Mouse (Mus musculus): ENCODE data around the gene Tceanc2.
A peak's percentile ranks its signal among the peaks of the same experiment; 100 is the strongest.

Tceanc2 gene

GRCm38 (mm10) chr4:107178830-107179490, at the start of gene Tceanc2:
Gene Tceanc2 (minus strand): TSS chr4:107179116.
- DNase-seq (ENCODE audit: extremely low read depth, insufficient read length, low spot score), result peak; percentile 70

DNA sequence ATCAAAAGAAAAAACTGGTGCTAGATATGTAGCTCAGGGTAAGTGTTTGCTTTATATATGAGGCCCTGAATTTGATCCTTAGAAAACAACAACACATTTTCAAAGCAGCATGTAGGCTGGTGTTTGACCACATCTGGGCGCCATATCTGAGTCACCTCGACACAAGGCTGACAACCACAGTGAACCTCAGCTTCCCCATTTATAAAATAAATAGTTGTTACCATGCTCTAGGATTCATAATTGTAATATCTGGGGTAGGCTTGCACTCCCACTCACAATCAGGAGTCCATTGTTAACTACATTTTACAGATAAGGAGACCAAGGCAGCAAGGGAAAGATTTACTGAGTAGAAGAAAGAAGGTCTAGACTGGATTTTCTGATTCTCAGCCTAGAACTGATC, 47.4 kb upstream of the Tceanc2 start:
- no peak for DNase-seq (ENCODE audit: extremely low read depth, insufficient read length, low spot score)

GRCm38 (mm10) chr4:107223225-107224204, 44.6 kb upstream of the Tceanc2 start:
- peak; percentile 64 for DNase-seq (ENCODE audit: extremely low read depth, insufficient read length, low spot score)

DNA sequence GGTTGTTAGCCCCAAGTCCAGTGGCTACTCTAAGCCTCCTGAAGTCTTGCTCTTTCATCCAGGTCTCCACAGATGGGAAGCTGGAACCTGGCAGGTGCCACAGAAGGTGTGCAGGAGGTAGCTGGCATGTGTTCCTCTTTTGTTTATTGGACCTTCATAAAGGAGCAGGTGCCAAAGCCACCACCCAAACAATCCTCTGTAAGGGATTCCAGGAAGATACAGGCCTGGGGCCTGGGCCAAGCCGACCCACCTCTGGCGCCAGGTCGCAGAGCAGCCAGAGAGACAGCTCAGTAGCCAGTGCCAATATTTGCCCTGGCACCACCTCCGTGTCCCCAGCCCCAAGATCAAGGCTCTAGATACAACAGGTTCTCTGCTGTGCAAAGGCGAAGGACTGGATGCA, 42.6 kb upstream of the Tceanc2 start:
- no peak for DNase-seq (ENCODE audit: extremely low read depth, insufficient read length, low spot score)

DNA sequence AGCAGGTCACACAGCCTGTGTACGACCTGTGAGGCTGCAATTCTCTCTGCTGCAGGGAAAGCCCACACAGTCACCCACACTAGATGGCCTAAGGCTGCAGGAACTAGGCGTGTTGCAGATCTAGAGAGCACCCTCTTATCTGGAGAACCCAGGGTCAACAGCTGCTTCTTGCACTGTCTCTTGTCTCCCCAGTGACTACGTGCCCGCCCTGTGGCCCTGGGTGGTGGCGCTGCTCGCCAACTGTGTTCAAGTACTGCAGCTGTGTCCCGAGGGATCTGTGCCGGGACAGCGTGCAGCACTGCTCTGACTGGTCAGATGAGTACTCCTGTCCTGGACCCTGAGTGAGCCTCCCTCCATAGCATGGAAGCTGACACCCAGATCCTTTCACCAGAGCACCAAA, 38.7 kb upstream of the Tceanc2 start:
- no peak for DNase-seq (ENCODE audit: extremely low read depth, insufficient read length, low spot score)

DNA sequence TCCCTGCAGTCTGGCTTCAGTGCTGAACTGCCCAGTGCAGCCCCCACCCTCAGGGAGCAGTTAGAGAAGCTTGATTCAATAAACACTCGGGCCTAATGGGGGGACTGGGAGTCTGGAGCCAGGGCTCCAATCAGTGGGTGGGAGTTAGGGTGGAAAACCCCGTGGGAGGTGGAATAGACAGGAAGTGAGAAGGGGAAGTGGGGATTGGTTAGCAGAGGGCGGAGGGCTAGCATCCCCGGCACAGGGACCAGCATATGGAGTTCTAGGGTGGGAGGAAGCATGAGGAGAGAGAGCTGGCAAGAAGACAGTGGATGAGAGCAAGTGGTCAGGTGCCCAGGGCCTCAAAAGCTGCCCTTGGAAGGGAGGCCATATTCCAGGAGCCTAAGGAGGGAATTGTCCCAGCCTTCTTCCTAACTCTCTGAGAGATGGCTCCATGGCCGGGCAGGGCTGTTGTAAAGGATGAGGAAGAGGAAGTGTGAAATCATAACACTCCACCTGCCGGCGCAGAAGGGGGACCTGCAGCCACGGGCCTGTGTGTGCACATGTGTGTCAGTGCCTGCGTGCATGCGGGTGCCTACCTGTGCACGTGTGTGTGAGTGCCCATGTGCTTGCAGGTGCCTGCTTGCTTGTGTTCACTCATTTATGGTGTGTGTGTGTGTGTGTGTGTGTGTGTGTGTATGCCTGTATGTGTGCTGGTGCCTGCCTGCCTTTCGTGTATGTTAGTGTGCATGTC, 34.5 kb upstream of the Tceanc2 start:
- no peak for DNase-seq (ENCODE audit: extremely low read depth, insufficient read length, low spot score)

DNA sequence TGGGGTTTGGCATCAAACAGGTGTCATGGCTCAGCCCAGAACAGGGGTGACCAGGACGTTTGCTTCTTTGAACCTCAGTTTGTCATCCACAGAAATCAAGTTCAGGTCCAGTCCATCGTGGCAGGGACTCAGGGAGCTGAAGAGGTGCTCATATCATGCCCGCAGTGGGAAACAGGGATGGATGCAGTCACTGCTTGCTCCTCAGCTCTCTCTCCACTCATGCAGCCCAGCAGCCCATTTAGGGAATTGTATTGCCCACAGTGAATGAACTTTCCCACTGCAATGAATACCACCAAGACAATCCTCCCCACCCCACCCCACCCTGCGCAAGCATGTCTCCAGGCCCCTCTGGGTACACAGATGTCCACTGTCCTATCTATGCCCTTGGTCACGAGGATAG, 33.0 kb upstream of the Tceanc2 start:
- no peak for DNase-seq (ENCODE audit: extremely low read depth, insufficient read length, low spot score)

- no peak for DNase-seq (ENCODE audit: extremely low read depth, insufficient read length, low spot score)
These were observed 32.5 kb upstream of the Tceanc2 start for GRCm38 (mm10) chr4:107211465-107211864.

- DNase-seq (ENCODE audit: extremely low read depth, insufficient read length, low spot score), result no peak
These were observed 31.7 kb upstream of the Tceanc2 start for GRCm38 (mm10) chr4:107210483-107211097.

GRCm38 (mm10) chr4:107208880-107209279, 30.0 kb upstream of the Tceanc2 start, which contains the start of gene Ldlrad1:
Gene Ldlrad1 (plus strand): TSS chr4:107209180.
- no peak for DNase-seq (ENCODE audit: extremely low read depth, insufficient read length, low spot score)

DNA sequence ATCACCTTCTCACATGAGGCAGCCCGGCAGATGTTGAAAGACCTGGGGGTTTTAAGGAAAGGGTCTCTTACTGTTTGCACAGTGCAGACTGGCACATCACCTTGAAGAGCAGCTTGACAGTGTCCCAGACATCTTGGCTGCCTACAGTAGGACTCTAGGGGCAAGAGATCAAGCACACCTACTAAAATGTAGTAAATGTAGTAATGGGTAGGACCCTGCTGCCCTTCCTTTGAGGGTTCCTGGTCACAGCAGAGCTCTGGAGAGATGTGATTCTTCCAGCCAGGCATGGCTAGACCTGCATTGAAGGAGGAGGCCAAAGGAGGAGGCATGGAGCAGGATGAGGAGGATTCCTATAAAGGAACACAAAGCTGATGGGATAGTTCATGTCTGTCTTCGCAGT, 28.1 kb upstream of the Tceanc2 start:
- no peak for DNase-seq (ENCODE audit: extremely low read depth, insufficient read length, low spot score)

DNA sequence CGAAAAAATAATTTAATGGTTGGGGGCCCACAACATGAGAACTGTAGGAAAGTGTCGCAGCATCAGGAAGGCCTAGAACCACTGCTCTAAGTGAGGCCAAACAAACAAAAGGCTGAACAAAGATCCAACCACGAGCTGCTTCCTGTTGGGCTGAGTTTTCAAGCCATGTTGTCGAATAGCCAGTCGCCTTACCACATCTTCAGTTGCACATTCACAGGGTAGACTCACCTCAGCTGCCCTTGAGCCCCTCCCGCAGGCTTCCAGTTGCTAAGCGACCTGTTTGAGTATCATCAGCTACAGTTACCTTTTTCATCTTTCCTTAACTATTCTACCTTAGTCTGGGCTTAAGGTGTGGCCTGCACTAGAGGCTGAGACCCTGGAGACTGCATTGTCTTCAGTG, 24.1 kb upstream of the Tceanc2 start:
- DNase-seq (ENCODE audit: extremely low read depth, insufficient read length, low spot score), result no peak

DNA sequence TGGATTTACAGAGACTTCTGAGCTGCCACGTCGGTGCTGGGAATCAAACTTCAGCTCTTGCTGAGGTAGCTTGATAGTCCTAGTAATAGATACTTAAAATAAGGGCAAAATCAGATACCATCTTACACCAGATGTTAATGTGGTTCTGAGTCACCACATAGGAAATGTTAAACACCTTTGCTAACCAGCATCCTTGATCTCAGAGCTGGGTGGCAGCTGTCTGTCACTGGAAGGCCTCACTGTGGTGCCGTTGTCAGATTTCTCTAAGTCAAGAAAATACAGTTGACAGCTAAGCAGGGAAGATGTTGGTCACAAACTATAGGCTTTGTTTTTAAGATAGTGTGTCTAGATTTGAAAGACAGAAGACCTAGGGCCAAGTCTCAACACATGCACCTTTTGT, 22.9 kb upstream of the Tceanc2 start:
- DNase-seq (ENCODE audit: extremely low read depth, insufficient read length, low spot score), result no peak

GRCm38 (mm10) chr4:107198072-107198471, 19.2 kb upstream of the Tceanc2 start:
- DNase-seq (ENCODE audit: extremely low read depth, insufficient read length, low spot score), result no peak

- no peak for DNase-seq (ENCODE audit: extremely low read depth, insufficient read length, low spot score)
These were observed 17.5 kb upstream of the Tceanc2 start for GRCm38 (mm10) chr4:107196454-107196853.

DNA sequence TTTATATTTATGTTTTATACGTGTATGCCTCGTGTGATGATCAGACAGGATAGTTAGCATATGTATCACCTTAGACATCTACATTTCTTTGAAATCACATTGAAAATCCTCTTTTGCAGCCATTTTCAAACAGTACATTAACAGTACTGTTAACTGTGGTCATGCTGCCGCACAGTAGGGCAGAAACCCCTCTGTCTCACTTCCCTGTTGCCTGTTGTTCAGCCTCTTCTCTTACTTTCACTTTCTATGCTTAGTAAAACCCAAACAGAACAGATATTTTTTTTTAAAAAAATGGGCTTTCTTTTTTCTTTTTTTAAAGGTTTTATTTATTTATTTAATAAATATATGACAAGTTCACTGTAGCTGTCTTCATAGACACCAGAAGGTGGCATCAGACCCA, 14.9 kb upstream of the Tceanc2 start:
- DNase-seq (ENCODE audit: extremely low read depth, insufficient read length, low spot score), result no peak

DNA sequence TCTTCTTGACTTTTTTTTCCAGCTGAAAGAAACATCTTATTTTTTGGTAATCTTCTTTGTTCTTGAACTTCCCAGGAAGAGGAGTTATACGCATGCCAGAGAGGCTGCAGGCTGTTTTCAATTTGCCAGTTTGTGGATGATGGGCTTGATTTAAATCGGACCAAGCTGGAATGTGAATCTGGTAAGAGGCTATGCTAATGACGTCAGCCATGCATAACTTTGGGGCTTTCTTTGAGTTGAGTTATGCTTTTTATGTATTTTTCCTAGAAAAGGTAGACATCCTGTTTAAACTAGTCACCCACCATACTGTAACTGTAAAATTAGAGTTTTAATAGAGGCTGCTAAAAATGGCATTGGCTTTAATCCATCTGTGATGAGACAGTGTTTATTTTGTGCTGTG, 6.8 kb upstream of the Tceanc2 start:
- no peak for DNase-seq (ENCODE audit: extremely low read depth, insufficient read length, low spot score)

GRCm38 (mm10) chr4:107183203-107183602, 4.3 kb upstream of the Tceanc2 start:
- DNase-seq (ENCODE audit: extremely low read depth, insufficient read length, low spot score), result no peak

GRCm38 (mm10) chr4:107182796-107183195, 3.9 kb upstream of the Tceanc2 start:
- no peak for DNase-seq (ENCODE audit: extremely low read depth, insufficient read length, low spot score)

DNA sequence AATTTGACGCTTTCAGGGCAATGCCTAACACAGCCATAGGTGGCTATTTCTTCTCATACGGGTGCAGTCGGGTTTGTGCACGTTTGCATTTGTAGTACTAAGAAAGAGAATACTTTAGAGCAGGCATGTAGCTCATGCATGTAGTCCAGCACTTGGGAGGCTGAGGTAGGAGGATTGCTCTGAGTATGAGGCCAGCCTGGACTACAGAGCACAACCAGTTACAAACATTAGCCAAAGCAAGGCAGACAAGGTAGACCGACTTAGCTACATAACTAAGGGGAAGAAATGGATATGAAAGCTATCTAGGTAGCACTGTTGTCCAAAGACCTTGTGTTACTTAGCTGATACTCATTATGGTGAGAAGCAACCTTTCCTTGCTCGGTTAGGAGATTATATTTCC, 3.0 kb upstream of the Tceanc2 start:
- no peak for DNase-seq (ENCODE audit: extremely low read depth, insufficient read length, low spot score)

GRCm38 (mm10) chr4:107180746-107181145, 1.8 kb upstream of the Tceanc2 start:
- no peak for DNase-seq (ENCODE audit: extremely low read depth, insufficient read length, low spot score)

Data from 3134 (cell line).